Mouse (Mus musculus) myocyte (in vitro differentiated cells): Measurements from ENCODE around the gene Ubac2.

Experiments
- MYOD1 ChIP-seq, 3 experiments: IDR thresholded peaks; one replicate each; pipeline ENCODE4 v1.6.1; 2011; ENCODE audit warnings: control low read depth in 2 of 3, low read depth in 2 of 3, mild to moderate bottlenecking in 2 of 3, moderate library complexity in 1 of 3; ENCODE audit not compliant: insufficient read length in 2 of 3, control insufficient read depth in 1 of 3
- MYOG ChIP-seq, 3 experiments: IDR thresholded peaks; one replicate each; pipeline ENCODE4 v1.6.1; 2011; ENCODE audit warnings: control low read depth in 2 of 3, low read depth in 2 of 3, mild to moderate bottlenecking in 2 of 3; ENCODE audit not compliant: insufficient read length in 2 of 3, control insufficient read depth in 1 of 3, insufficient read depth in 1 of 3
- SRF ChIP-seq: IDR thresholded peaks from one replicate; pipeline ENCODE4 v1.6.1; 2011; ENCODE audit warnings: low read depth; ENCODE audit not compliant: control insufficient read depth, insufficient read length

- no peak for TF ChIP-seq MYOD1 (IDR thresholded peaks at IDR 0.05; ENCODE audit: control insufficient read depth in 1 of 3, insufficient read length in 2 of 3, low read depth in 2 of 3)
- no peak for TF ChIP-seq MYOG (IDR thresholded peaks at IDR 0.05; ENCODE audit: control insufficient read depth in 1 of 3, insufficient read depth in 1 of 3, insufficient read length in 2 of 3, low read depth in 2 of 3)
- TF ChIP-seq SRF: no peak
These were observed 19.4 kb downstream of the Ubac2 start for GRCm38 (mm10) chr14:121897773-121898172.
